Mouse (Mus musculus) megakaryocyte, adult 5-6 weeks (primary cell): Measurements from ENCODE around the gene Oasl1. TPM values are rescaled to one million over a fixed set of nuclear protein-coding genes. Genes with fewer than 3 reads are reported as not detected.
A peak's percentile ranks its signal among the peaks of the same experiment; 100 is the strongest.
"Not testable (repeated sequence)": the region's sequence is repeated elsewhere in the genome, so short reads cannot be mapped to it uniquely, and the experiment has no call there.

Experiments
- ATAC-seq: 2 replicates; pipeline ENCODE4 v1.8.0; 2016; ENCODE audit warnings: mild to moderate bottlenecking, inconsistent platforms; ENCODE audit not compliant: poor library complexity, severe bottlenecking
- total RNA-seq, 2 experiments: library from RNA; stranded (forward) in 1 of 2; stranded (reverse) in 1 of 2; fragments of 153-499, 151-499 nt in 1 of 2; fragments of 221-1000, 200-1000 nt in 1 of 2; gene quantifications; 2 replicates each; pipeline versions ENCODE4 v1.2.3 to v1.2.4; 2015 to 2017

Gene Oasl1
- total RNA-seq, 2 experiments from 2014 or later: 1.3 to 4.3 TPM

DNA sequence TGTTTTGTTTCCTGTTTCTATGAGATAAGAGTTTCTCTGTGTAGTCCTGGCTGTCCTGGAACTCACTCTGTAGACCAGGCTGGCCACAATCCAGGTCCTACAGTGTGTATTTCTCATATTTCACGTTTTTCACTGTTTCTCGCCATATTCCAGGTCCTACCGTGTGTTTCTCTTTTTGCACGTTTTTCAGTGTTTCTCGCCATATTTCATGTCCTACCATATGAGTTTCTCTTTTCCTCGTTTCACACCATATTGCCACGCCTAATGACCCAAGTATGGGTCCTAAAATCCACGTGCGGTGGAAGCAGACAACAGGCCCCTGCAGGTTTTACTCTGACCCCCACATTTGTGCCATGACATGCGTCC lies 691 bp upstream of the Oasl1 start:
- peak; percentile 13; the same call in 1 of the 2 replicates for ATAC-seq

- ATAC-seq: no peak
These were observed 3.2 kb downstream of the Oasl1 start for GRCm38 (mm10) chr5:114926153-114926684.

GRCm38 (mm10) chr5:114926753-114927152 lies 3.7 kb downstream of the Oasl1 start:
- no peak for ATAC-seq

DNA sequence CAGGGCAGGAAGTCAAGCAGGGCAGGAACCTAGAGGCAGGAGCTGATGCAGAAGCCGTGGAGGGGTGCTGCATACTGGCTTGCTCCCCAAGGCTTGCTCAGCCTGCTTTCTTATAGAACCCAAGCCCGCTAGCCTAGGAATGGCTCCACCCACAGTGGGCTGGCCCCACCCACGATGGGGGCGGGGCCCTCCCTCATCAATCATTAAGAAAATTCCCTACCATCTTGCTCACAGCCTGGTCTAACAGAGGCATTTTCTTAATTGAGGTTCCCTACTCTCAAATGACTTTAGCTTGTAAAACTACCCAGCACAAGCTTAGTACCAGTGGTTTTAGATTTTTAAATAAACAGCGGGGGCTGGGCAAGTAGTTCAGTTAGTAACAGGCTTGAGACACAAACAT lies 8.6 kb downstream of the Oasl1 start:
- no peak for ATAC-seq

GRCm38 (mm10) chr5:114933206-114933605 lies 10.2 kb downstream of the Oasl1 start:
- ATAC-seq: no peak

DNA sequence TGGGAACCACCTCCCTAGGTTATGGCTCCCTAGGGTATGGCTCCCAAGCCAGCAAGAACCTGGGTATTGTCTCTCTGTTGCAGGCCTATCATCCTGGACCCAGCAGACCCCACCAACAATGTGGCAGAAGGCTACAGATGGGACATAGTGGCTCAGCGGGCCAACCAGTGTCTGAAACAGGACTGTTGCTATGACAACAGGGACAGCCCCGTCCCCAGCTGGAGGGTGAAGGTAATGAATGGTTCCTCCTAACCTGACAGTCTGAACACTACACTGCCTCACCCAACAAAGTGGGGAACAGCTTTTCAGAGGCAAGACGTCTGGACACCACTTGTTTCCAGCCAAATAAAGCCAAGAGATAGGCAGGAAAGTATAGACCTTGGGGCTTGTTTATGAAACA lies 12.8 kb downstream of the Oasl1 start:
- ATAC-seq: no peak

- ATAC-seq: not testable (repeated sequence)
These were observed 18.1 kb downstream of the Oasl1 start for GRCm38 (mm10) chr5:114941138-114941537.

DNA sequence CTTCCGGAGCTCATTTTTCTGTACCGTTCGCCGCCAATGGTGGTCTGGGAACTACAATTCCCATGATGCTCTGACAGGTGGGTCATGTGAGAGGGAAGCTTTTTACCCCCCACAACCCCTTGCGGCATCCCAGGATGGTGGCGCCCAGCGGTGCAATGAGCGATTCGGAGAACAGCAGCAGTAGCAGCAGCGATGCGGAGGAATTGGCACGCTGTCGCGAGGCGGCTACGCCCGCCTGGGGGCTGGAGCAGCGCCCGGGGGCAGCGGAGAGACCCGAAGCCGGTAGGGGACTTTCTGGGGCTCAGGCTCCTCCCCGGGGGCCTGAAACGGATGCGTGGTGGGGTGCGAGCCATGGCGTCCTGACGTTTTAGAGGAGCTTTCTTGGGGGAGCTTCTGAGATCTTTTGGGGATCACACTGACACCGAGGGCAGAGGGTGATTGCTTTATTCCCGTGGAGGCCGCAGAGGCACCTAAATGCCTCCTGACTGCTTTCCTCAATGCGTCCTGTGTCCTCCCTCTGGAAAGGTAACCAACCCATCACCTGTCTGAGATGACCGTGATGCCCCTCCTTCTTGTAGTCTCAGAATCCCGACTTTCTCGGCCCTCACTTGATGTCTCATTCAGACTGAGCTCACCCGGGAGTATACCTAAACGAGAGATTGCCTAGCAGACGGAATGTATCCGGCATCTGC lies 19.2 kb downstream of the Oasl1 start, which contains the start of gene 2210016L21Rik:
Gene 2210016L21Rik, plus strand, starts transcription at position 85 of the 692 bp plus-strand sequence.
- ATAC-seq: peak; percentile 100

- ATAC-seq: no peak
These were observed 19.7 kb downstream of the Oasl1 start for GRCm38 (mm10) chr5:114942766-114943130.

GRCm38 (mm10) chr5:114945072-114945471 lies 22.0 kb downstream of the Oasl1 start:
- no peak for ATAC-seq

DNA sequence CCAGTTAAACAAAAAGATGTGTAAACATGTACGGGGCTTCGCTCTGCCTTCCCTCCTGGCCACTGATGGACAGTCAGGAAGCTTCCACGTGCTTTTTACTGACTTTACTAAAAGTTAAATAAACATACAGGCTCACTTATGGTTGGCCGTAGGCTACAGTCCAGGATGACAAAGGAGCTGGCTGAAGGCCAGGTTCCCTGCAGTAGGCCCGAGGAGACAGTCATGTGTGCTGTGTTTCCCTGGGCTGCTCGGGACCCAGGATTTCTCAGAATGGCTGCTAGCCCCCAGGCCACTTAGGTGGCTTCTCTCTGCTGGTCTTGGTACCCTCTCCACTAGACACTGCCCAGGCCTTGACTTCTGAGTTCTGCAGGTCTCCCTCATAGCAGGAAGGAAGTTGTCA lies 25.9 kb downstream of the Oasl1 start:
- no peak for ATAC-seq

- ATAC-seq: no peak
These were observed 26.3 kb downstream of the Oasl1 start for GRCm38 (mm10) chr5:114949316-114949715.

GRCm38 (mm10) chr5:114949812-114950211 lies 26.8 kb downstream of the Oasl1 start:
- ATAC-seq: no peak

DNA sequence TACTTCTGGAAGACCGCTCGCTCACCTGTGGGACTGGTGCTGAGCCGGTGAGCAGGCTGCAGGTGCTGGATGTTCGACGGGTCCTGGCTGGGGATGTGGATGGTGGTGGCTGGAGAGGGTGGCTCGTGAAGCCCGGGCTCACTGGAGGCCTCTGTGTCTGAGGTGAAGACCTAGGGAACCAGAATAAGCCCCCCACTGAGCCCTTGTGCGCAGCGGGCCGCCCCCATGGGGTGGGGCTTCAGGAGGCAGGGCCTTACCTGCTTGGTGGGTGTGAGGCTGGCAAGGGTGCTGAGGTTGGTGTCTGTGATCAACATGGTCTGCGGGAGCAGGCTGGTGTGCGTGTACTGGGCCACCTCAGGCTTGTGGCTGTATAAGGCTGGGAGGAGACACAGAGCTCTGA lies 27.6 kb downstream of the Oasl1 start:
- no peak for ATAC-seq

GRCm38 (mm10) chr5:114951279-114951880 lies 28.3 kb downstream of the Oasl1 start:
- ATAC-seq: no peak

GRCm38 (mm10) chr5:114953326-114953725 lies 30.3 kb downstream of the Oasl1 start:
- no peak for ATAC-seq

- no peak for ATAC-seq
These were observed 35.0 kb downstream of the Oasl1 start for GRCm38 (mm10) chr5:114958069-114958468.

- no peak for ATAC-seq
These were observed 38.7 kb downstream of the Oasl1 start for GRCm38 (mm10) chr5:114961590-114962360.

DNA sequence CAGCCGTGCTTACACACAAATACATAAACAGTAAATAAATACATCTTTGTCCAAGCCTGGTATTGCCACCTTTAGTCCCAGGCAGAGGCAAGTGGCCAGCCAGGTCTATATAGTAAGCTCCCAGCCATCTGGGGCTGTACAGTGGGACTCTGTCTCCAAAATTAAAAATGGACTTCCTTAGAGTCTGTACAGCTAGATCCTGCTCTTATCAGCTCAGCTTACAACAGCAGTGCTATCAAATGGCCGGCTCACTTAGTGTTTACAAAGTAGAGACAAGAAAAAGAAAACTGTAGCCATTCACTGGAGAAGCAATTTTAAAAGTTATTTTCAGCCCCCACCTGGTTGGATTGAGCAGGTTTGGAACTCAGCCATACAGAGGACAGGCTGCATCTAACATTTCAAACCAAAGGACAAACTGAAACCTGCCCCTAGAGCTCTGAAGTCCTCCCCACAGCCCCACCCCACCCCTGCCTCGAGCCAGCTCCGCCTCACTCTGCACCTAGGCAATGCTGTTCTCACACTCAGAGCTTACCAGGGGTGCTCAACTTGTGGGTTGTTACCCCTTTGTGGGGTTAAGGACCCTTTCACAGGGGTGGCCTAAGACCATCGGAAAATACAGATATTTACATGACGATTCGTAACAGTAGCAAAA lies 41.4 kb downstream of the Oasl1 start:
- ATAC-seq: no peak

DNA sequence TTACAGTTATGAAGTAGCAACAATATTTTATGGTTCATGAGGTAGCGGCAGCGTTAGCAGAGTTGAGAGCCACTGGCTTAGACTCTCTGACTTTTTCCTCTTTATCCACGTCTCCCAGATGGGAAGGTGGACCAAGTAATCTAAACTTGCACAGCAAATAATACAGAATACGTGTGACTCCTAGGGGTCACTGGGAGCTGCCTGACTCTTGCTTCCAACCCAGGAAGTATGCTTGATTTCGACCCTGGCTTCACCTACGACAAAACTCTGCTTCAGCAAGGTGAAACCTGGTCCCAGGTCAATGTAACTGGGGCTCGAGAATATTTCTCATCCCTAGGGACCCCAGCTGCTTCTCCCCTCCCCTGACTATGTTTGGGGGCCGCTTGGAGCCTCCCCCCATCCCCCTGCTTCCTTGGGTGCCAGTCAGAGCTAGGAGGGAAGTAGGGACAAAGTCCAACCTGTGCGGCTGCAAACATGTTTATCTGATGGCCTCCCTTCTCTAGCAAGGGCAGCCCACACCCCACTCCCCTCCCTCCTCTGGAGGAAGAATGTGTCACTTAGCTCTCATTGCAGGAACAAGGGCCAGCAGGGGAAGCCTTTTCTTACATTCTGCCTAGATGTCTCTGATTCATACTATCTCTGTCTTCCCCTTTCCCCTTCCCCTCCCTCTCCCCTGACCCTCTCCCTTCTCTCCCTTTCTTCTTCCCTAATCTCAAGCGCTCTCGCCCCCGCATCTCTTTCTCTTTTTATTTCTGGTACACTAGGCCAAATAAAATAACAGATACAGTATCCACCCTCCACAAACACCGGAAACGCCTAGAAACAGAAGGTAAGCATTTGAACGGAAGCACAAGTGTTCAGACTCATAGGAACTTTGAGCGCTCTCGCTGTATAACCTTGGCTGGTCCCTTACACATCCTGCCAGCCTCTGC lies 42.2 kb downstream of the Oasl1 start:
- no peak for ATAC-seq
